Mouse (Mus musculus) ES-CJ7 (cell line): ENCODE results near the gene Zmym3.

ENCODE experiments used
- DNase-seq: peaks from one replicate; pipeline ENCODE4 v3.0.0; 2011; ENCODE audit warnings: low read depth, low spot score

The Zmym3 gene

DNA sequence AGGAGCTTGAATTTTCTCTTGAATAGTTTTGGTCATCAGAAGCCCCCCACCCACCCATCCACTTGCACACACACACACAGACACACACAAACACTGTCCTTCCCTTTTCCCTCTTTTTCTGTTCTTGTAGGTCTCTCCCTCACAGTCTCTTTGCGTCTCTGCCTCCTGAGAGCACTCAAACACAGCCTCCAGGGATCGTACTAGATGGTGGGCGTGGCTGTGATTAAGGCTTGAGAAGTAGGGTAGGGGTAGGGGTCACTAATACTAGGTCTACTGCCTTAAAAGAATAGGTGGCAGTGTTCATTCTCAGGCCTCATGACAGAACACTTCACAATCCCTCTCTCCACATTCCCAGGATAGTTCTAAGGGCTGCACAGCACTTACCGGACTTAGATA, at the start of gene Zmym3:
TSS of gene Zmym3 (minus strand) at position 150 of the 396 bp plus-strand sequence.
- peak; percentile 41 for DNase-seq

DNA sequence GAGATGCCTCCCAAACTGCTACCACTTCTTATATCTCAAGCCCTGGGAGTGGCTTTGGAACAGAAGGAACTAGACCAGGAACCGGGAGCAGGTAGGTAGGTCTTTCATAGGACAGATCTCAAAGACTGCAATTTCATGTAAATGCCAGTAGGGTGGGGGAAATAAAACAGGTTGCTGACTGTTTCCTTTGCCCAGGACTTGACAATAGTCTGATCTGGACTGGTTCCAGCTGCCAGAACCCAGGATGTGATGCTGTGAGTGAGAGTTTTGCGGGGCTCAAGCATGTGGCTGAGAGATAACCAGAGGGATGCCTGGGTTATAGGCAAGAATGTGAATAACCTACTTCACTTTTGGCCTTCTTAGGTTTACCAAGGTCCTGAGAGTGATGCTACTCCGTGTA, 30.9 kb upstream of the Zmym3 start:
- DNase-seq, result peak; percentile 44

DNA sequence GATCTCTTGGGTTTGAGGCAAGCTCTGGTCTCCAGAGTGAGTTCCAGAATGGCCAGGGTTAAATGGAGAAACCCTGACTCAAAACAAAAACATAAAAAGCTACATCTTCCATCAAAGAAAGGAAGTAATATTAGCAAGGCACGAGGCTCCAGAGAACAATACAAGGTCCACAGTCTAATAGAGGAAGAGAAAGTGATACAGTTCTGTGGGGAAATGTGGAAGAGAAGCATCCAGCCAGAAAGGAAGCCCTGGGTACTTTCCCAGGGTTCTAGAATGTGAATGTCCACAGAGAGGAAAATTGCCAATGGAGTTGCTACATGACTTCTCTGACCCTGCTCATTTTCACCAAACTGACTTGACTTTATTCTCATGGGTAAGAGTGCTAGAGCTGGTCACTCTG, 30.5 kb upstream of the Zmym3 start:
- no peak for DNase-seq

DNA sequence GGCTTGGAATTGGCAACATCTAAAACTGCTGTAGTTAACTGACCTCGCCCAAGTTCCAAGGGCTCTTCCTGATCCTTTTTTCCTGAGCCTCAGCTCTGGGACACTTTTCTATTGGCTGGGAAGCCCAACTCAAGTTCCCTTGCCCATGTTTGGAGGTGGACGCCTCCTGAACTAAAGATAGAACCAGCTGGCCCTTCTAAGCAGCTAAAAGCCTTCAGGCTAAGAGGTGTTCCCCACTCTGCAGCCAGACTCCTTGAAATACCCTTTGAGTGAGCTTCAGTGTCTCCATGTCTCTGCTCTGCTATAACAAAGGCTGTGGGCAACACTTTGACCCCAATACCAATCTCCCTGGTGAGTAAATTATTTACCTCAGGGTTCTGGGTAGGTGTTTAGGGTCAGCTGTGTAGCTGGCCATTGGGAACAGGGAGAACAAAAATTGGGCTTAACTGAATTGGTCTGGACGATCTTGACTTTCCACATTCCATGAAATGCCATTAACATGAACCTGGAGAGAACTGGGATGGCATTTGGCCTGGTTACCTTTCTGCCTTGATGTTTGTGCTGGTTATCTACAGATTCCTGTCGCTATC, 28.3 kb upstream of the Zmym3 start, which contains the start of gene Itgb1bp2:
TSS of gene Itgb1bp2 (plus strand) at position 203 of the 590 bp plus-strand sequence.
- DNase-seq, result peak; percentile 12

GRCm38 (mm10) chrX:101429976-101430375, 9.3 kb upstream of the Zmym3 start:
- DNase-seq, result peak; percentile 55

- peak; percentile 98 for DNase-seq
Measured at GRCm38 (mm10) chrX:101429142-101429949, 8.7 kb upstream of the Zmym3 start, which contains the start of gene Nono. Gene Nono, plus strand, starts transcription at chrX:101429318.

DNA sequence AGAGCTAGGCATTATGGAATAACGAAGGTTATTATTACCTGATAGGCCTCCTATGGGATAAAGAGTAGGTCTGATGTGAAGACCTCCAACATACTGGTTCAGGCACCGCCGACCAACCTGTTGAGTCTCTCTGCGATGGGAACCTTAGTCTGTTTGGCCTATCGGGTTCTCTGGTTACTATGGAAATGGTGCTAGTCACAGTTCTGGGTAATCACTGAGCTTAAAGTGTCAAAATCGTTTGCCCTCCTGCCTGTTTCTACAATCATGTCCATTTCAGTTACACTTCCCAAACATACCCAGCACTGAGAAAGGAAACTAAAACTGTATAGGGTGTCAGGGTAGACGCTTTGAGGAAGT, 8.1 kb upstream of the Zmym3 start:
- DNase-seq, result peak; percentile 15

GRCm38 (mm10) chrX:101427774-101428173, 7.1 kb upstream of the Zmym3 start:
- DNase-seq, result peak; percentile 54

- no peak for DNase-seq
Measured at GRCm38 (mm10) chrX:101423462-101423861, 2.8 kb upstream of the Zmym3 start.

DNA sequence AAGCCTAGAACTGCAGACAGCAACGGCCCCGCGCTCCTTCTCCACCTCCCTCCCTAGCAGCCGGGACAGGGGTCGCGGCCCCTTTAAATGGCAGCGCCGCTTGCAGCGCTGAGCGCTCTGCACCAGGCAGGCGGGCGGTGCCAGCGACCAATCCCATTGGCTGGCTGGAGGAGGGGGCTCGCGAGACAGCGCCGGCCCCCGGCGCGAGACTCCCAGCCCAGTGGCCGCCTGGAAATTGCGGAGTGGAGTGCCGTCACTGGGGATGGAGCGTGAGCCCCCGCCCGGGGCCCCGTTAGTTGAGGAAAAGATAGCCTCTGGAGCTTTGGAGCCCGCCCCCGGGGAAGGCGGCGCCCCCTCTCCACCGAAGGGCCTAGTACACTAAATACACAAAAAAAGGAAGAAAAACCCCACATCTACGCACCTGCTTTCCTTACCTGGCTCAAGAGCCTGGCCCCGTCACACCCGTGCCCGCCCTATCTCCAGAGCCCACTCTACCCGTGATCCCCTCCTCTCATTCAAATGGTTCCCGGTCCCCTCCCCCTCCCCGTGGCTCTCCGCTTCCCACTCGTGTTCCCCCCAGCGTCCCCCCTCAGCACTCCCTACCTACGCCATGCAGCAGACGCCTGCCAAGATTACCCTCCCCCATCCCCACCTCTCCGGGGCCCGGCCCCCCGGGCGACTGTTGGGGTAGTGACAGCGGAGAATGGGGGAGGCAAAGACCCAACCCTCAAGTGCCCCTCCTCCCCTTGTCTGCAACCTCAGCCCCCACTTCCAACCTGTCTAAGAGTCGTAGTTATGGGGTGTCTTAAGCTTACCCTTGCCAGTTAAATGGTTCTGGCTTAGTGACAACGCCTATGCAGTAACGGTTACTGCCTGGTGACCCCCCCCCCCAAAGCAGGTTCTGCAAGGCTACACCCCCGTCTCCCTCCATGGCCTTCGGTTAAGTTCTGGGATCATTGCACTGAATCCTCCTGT, 637 bp downstream of the Zmym3 start:
- peak; percentile 81 for DNase-seq

GRCm38 (mm10) chrX:101418946-101419724, 1.5 kb downstream of the Zmym3 start:
- DNase-seq, result peak; percentile 24

DNA sequence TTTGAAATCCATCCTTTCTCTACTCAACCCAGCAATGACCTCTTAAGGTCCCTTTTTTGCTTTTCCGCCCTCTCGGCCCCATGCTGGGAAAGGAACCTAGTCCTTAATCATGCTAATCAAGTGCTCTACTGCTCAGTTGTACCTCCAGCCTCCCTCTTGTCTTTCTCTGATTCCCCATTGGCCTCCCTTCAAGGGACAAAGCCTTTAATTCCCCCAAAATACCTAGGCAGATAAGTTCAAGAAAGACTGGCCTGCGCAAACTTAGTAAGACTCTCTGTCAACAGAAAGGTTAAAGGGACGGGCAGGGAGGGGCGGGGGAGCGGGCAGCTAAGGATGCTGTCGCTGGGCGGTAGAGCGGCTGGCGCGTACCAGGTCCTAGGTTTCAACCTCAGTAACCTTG, 24.2 kb downstream of the Zmym3 start:
- peak; percentile 98 for DNase-seq

DNA sequence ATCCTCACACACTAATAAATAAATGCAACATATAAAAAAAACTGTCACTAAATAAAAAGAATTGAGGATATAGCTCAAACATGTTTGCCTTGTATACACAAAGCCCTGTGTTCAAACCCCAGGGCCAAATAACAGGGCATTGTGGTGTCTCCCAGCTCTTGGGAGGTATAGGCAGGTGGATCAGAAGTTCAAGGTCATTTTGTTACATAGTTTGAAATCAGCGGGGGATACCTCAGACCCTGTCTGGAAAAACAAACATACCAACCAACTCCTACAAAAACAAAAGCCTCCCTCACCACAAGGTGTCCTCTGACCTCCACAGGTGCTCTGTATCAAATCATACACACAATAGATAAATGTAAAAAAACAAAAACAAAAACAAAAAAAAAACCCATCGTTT, 26.3 kb downstream of the Zmym3 start:
- peak; percentile 51 for DNase-seq

- DNase-seq, result no peak
Measured at GRCm38 (mm10) chrX:101388866-101389537, 31.6 kb downstream of the Zmym3 start.

DNA sequence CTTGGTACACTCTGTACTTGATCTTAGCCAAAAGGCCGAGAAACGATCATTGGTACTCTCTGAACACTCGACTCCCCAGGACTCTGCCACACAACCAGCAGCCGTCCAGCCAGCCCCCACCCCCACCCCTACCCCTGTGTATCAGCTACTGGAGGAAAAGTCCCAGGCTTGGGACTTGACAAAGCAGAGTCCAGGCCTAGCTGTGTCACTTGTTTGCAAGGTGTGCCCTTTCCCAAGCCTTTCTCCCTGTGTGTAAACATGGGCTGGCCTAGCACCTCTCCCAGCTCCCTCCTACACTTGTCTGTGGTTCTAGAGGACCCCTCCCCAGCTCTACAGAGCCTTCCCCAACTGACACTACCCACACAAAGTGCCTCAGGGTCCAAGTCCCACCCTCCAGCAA, 34.4 kb downstream of the Zmym3 start:
- no peak for DNase-seq

DNA sequence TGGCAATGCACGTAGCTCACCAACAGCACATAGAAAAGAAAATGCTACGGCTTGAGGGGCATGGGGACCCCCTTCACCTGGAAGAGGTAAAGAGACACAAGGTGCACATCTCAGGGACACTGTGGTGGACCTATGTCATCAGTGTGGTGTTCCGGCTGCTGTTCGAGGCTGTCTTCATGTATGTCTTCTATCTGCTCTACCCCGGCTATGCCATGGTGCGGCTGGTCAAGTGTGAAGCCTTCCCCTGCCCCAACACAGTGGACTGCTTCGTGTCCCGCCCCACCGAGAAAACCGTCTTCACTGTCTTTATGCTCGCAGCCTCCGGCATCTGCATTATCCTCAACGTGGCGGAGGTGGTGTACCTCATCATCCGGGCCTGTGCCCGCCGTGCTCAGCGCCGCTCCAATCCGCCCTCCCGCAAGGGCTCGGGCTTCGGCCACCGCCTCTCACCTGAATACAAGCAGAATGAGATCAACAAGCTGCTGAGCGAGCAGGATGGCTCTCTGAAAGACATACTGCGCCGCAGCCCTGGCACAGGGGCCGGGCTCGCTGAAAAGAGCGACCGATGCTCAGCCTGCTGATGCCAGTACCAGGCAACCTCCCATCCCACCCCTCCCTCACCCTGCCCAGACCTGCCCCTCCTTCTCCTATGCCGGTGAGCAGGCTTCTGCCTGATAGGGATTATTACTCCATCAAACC, 36.1 kb downstream of the Zmym3 start:
- no peak for DNase-seq

GRCm38 (mm10) chrX:101383455-101383854, 37.2 kb downstream of the Zmym3 start:
- no peak for DNase-seq

DNA sequence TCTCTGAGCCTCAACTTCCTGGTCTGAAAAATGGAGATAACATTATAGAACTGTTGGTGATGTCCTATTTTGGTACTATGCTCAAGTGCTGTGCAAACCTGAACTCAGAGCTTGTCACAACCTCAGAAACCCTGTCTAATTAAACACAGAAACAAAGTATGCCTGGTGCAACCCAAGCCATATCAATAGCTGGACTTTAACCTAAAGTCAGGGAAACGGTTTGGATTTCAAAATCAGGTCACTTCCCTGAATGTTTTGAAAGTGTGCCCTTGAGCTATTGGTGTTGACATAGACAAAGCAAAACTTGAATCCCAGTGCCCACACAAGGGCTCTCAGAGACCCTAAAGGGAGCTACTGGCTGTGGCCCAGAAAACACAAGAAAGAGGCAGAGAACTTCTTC, 40.9 kb downstream of the Zmym3 start:
- DNase-seq, result no peak

- DNase-seq, result no peak
Measured at GRCm38 (mm10) chrX:101377076-101377475, 43.6 kb downstream of the Zmym3 start.
